Mouse (Mus musculus) heart, adult 2 months (tissue): Measurements from ENCODE around the gene BC035044. TPM values are rescaled to one million over a fixed set of nuclear protein-coding genes. Genes with fewer than 3 reads are reported as not detected.
"Not testable (repeated sequence)": the region's sequence is repeated elsewhere in the genome, so short reads cannot be mapped to it uniquely, and the experiment has no call there.

ENCODE experiments used
- DNase-seq, 2 experiments: peaks; one replicate each; pipeline ENCODE4 v3.0.0; 2021
- H3K27ac ChIP-seq: fragments of 200-600 bp; 2 replicates; pipeline ENCODE4 v1.8.1; 2022
- H3K27me3 ChIP-seq: fragments of 200-500 bp; 2 replicates; pipeline ENCODE4 v1.6.1; 2012; ENCODE audit warnings: mild to moderate bottlenecking, low read length, inconsistent platforms, mixed read lengths; ENCODE audit not compliant: control insufficient read depth, insufficient read depth
- H3K36me3 ChIP-seq: fragments of 200-500 bp; 2 replicates; pipeline ENCODE4 v1.6.1; 2012; ENCODE audit warnings: low read length, inconsistent platforms; ENCODE audit not compliant: control insufficient read depth, insufficient read depth
- H3K4me1 ChIP-seq: fragments of 200-500 bp; 2 replicates; pipeline ENCODE4 v1.6.1; 2011; ENCODE audit warnings: low read length; ENCODE audit not compliant: control insufficient read depth, insufficient read depth
- H3K4me3 ChIP-seq: fragments of 200-600 bp; 2 replicates; pipeline ENCODE4 v1.8.1; 2022
- H3K79me2 ChIP-seq: fragments of 200-500 bp; replicated peaks from 2 replicates; pipeline ENCODE4 v1.6.1; 2012; ENCODE audit warnings: mild to moderate bottlenecking, inconsistent platforms, low read length, moderate library complexity, mixed read lengths; ENCODE audit not compliant: control insufficient read depth, insufficient read depth
- H3K9ac ChIP-seq: fragments of 200-500 bp; 2 replicates; pipeline ENCODE4 v1.6.1; 2012; ENCODE audit warnings: low read depth, mild to moderate bottlenecking, control low read depth, inconsistent platforms, low read length, mixed read lengths
- CTCF ChIP-seq: fragments of 200-600 bp; IDR thresholded peaks from 2 replicates; pipeline ENCODE4 v1.8.1; 2022; ENCODE audit warnings: antibody characterized with exemption, mild to moderate bottlenecking, moderate library complexity
- EP300 ChIP-seq: fragments of 200-500 bp; IDR thresholded peaks from 2 replicates; pipeline ENCODE4 v1.6.1; 2011; ENCODE audit warnings: low read depth, low read length, control low read depth; ENCODE audit not compliant: insufficient read depth
- POLR2A ChIP-seq: fragments of 200-500 bp; IDR thresholded peaks from 2 replicates; pipeline ENCODE4 v1.6.1; 2011; ENCODE audit warnings: mild to moderate bottlenecking, low read depth, low read length, control low read depth; ENCODE audit not compliant: insufficient read depth
- WGBS: fragments of 180-500 bp; shearing (Covaris S2); methylation state at CpG from one replicate; pipeline ENCODE4 v1.1.7; 2018; 5-methylcytosine and 5-hydroxymethylcytosine counted together
- intact Hi-C: fragments of 180-260 bp; cut with DNase I; formaldehyde crosslinking; loops from one replicate; pipeline ENCODE4 v1.15.1; 2025
- long read RNA-seq: library from polyadenylated mRNA; stranded (forward); transcript quantifications from one replicate; pipeline ENCODE4 v2.0.0, GENCODE M21; 2021
- polyA plus RNA-seq: library from polyadenylated mRNA; depleted of rRNA; stranded (reverse); fragments of >200 nt; gene quantifications from 2 replicates; pipeline ENCODE4 v1.2.3, GENCODE M21; 2012; rRNA removed
- total RNA-seq, 2 experiments: library from RNA; stranded (reverse); gene quantifications; 2 replicates each; pipeline ENCODE4 v1.2.3; 2021

The BC035044 gene
- total RNA-seq (under 1 TPM in 1 of 2 experiments, not detected in 1; 0.47 TPM), polyA plus RNA-seq (0.35 and 0.50 TPM in 2 replicates)
- long read RNA-seq, partial matches to known transcripts, result 0 of 3 reads
- long read RNA-seq, other reads (novel, unspliced or antisense), result 3 of 3 reads

- no peaks in the 10 kb centered on the region for H3K36me3 ChIP-seq
- 60% methylated on average over 2 of the region's 2 CpGs for WGBS
- DNase-seq, result peak in 1 of 2 experiments; percentile 4
- no peaks in the 10 kb centered on the region for H3K27me3 ChIP-seq
- TF ChIP-seq EP300 (no peak), CTCF (no peak), POLR2A (no peak)
- no peaks in the 10 kb centered on the region for H3K79me2 ChIP-seq
- intact Hi-C loops, result loop anchor here (10.0 kb wide), 1 partner anchor 294 kb away; the partner anchor contains the start of gene Clec2d
- H3K9ac ChIP-seq, result no peak within 1 kb of the TSS
- H3K4me1 ChIP-seq, result no peaks in the 10 kb centered on the region
- no peak within 1 kb of the TSS for H3K4me3 ChIP-seq
- no peak within 1 kb of the TSS for H3K27ac ChIP-seq
These were observed at the start of gene BC035044 for GRCm38 (mm10) chr6:128890948-128891355. Gene BC035044, minus strand, starts transcription at chr6:128891126.

DNA sequence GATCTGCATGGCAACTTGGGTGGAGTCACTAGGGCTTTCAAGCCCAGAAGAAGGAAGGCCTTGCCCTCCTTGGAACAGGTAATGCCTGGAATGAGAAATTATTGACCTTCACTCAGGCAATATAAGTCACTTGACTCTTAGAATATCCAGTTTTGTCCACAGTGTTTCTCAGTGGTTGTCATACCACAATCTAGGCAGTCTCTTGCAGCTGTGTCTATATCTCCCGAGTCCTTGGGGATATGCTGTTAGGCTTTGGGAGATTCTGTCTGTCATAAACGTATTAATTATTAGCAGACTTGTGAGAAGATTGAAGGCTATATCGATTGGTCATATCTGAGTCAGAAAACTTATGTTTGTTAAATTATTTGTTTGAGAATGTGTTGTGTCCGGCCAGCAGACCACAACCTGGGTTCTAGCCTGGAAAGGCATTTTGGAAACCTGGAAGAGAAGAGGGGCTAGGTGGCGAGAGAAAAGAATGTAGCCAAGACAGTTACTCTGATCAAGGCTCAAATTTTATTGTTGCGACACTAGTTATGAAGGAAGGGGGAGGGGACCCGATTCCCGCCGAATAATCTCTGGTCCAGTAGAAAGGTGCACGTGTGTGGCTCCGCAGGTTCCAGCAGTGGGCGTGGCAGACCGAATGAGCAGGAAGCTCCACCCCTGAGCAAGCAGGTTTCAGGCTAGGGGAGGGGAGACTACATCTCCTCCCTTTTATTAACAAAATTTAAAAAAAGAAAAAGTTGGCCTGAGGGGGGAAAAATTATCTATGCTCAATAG lies 45.2 kb upstream of the BC035044 start:
- intact Hi-C loops, H3K27me3 ChIP-seq, H3K4me1 ChIP-seq, H3K79me2 ChIP-seq, H3K27ac ChIP-seq, H3K36me3 ChIP-seq, H3K9ac ChIP-seq, DNase-seq, H3K4me3 ChIP-seq: not testable (repeated sequence)
- WGBS, result 89% methylated on average over 5 of the region's 13 CpGs

DNA sequence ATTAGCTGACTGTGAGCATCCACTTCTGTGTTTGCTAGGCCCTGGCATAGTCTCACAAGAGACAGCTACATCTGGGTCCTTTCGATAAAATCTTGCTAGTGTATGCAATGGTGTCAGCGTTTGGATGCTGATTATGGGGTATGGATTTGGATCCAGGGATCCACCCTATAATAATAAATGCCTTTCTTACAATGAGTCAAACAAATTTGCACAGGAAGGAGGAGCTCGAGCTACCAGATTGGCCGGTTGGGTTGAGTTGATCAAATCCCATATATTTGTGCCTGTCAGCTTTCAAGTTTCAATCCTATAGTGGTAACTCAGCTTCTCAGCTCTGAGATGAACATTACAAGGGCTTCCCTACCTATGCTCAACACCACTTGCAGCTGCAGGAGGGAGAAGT lies 43.2 kb upstream of the BC035044 start, which contains the start of gene Clec2g:
Gene Clec2g (plus strand): TSS at position 301 of the 400 bp plus-strand sequence.
- H3K9ac ChIP-seq, H3K27ac ChIP-seq, DNase-seq, H3K4me3 ChIP-seq, H3K36me3 ChIP-seq, intact Hi-C loops, H3K4me1 ChIP-seq, H3K27me3 ChIP-seq, H3K79me2 ChIP-seq: not testable (repeated sequence)
- WGBS, result 88% methylated on average over 4 of the region's 4 CpGs

- H3K9ac ChIP-seq, result no peak overlapping the region
These were observed 42.1 kb upstream of the BC035044 start for GRCm38 (mm10) chr6:128933050-128933449.

DNA sequence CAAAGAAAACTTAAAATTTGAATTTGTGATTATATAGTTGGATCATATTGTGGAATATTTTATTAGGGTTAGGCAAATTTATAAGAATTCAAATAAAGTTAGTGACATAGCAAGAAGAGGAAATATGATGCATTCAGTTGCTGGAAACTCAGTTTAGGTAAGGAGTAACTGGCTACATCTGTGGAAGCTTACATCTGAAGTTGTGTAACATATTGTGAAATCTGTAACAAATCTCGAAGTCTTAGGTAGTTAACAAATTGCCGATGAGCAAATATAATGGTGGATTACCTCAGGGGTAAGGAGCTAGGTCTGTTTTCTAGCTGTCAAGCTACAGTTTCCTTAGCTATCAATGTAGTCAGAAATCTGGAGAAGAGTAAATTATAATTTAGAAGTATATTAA lies 26.4 kb upstream of the BC035044 start:
- WGBS, result 81% methylated on average over 2 of the region's 2 CpGs
- Histone ChIP-seq H3K36me3 (no peaks in the 10 kb centered on the region), H3K27me3 (no peaks in the 10 kb centered on the region), H3K4me3 (no peak overlapping the region), H3K27ac (no peak overlapping the region), H3K79me2 (no peaks in the 10 kb centered on the region), H3K9ac (no peak overlapping the region), H3K4me1 (no peaks in the 10 kb centered on the region)
- intact Hi-C loops, result no loop called here
- no peak for TF ChIP-seq EP300
- TF ChIP-seq POLR2A, result no peak
- no peak for TF ChIP-seq CTCF
- no peak for DNase-seq

More at GRCm38 (mm10) chr6:128933050-128933449, 42.1 kb upstream of the BC035044 start:
- intact Hi-C loops, result no loop called here
- Histone ChIP-seq H3K36me3 (no peaks in the 10 kb centered on the region), H3K4me3 (no peak overlapping the region), H3K27ac (no peak overlapping the region), H3K4me1 (no peaks in the 10 kb centered on the region), H3K27me3 (no peaks in the 10 kb centered on the region), H3K79me2 (no peaks in the 10 kb centered on the region)
- TF ChIP-seq POLR2A, result no peak
- no peak for TF ChIP-seq EP300
- TF ChIP-seq CTCF, result no peak
- WGBS, result 72% methylated on average over 2 of the region's 2 CpGs
- no peak for DNase-seq

- TF ChIP-seq CTCF (no peak), EP300 (no peak), POLR2A (no peak)
- Histone ChIP-seq H3K27ac (no peak overlapping the region), H3K4me1 (no peaks in the 10 kb centered on the region), H3K4me3 (no peak overlapping the region), H3K27me3 (no peaks in the 10 kb centered on the region), H3K36me3 (no peaks in the 10 kb centered on the region), H3K9ac (no peak overlapping the region), H3K79me2 (no peaks in the 10 kb centered on the region)
- WGBS, result 62% methylated on average over 2 of the region's 2 CpGs
- DNase-seq, result no peak
- intact Hi-C loops, result no loop called here
These were observed 22.8 kb upstream of the BC035044 start for GRCm38 (mm10) chr6:128913598-128914254.

GRCm38 (mm10) chr6:128900796-128901552 lies 10.0 kb upstream of the BC035044 start:
- DNase-seq, intact Hi-C loops, H3K9ac ChIP-seq, H3K79me2 ChIP-seq, H3K27me3 ChIP-seq, H3K36me3 ChIP-seq, H3K4me1 ChIP-seq, H3K27ac ChIP-seq, H3K4me3 ChIP-seq: not testable (repeated sequence)
- WGBS, result 77% methylated on average over 6 of the region's 6 CpGs
